Mouse (Mus musculus) midbrain, embryonic 10.5 days (tissue): ENCODE measurements around the gene Axl. TPM values are rescaled to one million over a fixed set of nuclear protein-coding genes. Genes with fewer than 3 reads are reported as not detected.

ENCODE experiments used
- DNase-seq: peaks from one replicate; pipeline ENCODE4 v3.0.0-alpha.2; 2017; ENCODE audit warnings: low spot score
- H3K27ac ChIP-seq: fragments of 300-500 bp; sonication (generic); replicated peaks from 2 replicates; pipeline ENCODE4 v1.5.1; 2016; ENCODE audit warnings: mild to moderate bottlenecking
- H3K27me3 ChIP-seq: fragments of 300-500 bp; sonication (generic); 2 replicates; pipeline ENCODE4 v1.6.1; 2016; ENCODE audit warnings: low read depth, mild to moderate bottlenecking; ENCODE audit not compliant: poor library complexity, severe bottlenecking
- H3K36me3 ChIP-seq: fragments of 300-500 bp; sonication (generic); 2 replicates; pipeline ENCODE4 v1.6.1; 2016; ENCODE audit warnings: mild to moderate bottlenecking, moderate library complexity
- H3K4me1 ChIP-seq: fragments of 300-500 bp; sonication (generic); 2 replicates; pipeline ENCODE4 v1.6.1; 2016
- H3K4me3 ChIP-seq: fragments of 300-500 bp; sonication (generic); 2 replicates; pipeline ENCODE4 v1.5.1; 2016; ENCODE audit warnings: mild to moderate bottlenecking, moderate library complexity
- H3K9me3 ChIP-seq: fragments of 300-500 bp; sonication (generic); replicated peaks from 2 replicates; pipeline ENCODE4 v1.6.1; 2016; ENCODE audit warnings: mild to moderate bottlenecking
- WGBS: fragments of 180-500 bp; shearing (Covaris S2); methylation state at CpG from one replicate; pipeline ENCODE4 v1.1.7; 2016; 5-methylcytosine and 5-hydroxymethylcytosine counted together
- microRNA-seq: library from miRNA; unstranded; fragments of <30 nt; microRNA quantifications from one replicate; pipeline ENCODE4, GENCODE M21; 2017
- polyA plus RNA-seq: library from polyadenylated mRNA; unstranded; fragments of >200 nt; fragmentation: Nextera tagmentation; extraction: Ambion mirVana; gene quantifications from 2 replicates; pipeline ENCODE4 v1.2.1, GENCODE M21; 2016

Axl gene
- polyA plus RNA-seq, 1 experiment from 2014 or later, result 16.5 TPM

- peaks cover 31% of the 10 kb centered on the region for H3K4me1 ChIP-seq
- no peaks in the 10 kb centered on the region for H3K27me3 ChIP-seq
- H3K27ac ChIP-seq, result 0 out of 2 replicates have a peak overlapping the region, but pooled peaks have one; percentile 23
- H3K36me3 ChIP-seq, result peaks cover 48% of the 10 kb centered on the region
- peak; percentile 41 for DNase-seq
- 36% methylated on average over 7 of the region's 7 CpGs for WGBS
- no peak overlapping the region for H3K4me3 ChIP-seq
- no peaks in the 10 kb centered on the region for H3K9me3 ChIP-seq
These were observed 76.7 kb downstream of the Axl start for GRCm38 (mm10) chr7:25711731-25712197.

DNA sequence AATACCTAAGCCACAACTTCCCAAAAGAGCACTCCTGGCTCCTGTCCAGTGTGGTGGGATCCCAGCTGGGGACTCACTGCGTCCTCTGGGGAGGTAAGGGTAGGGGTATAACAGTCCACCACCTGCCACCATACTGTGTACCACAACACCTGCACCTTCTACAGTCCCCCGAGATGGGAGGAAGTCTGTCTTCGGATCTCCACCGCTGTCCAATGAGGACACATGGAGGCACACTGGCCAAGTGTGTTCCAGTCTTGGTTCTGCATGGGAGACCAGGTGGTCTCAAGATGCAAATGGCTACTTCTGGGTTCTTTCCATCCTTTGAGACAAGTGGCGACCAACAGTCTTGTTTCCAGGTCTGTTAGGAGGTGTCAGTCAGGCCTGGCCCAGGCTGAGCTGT, 77.3 kb downstream of the Axl start:
- Histone ChIP-seq H3K27ac (peak overlapping the region; percentile 72; the same call in 1 of the 2 replicates), H3K4me3 (no peak overlapping the region), H3K4me1 (peaks cover 31% of the 10 kb centered on the region)

GRCm38 (mm10) chr7:25710519-25711130, 77.9 kb downstream of the Axl start:
- 4% methylated on average over 7 of the region's 7 CpGs for WGBS
- no peak for DNase-seq
- Histone ChIP-seq H3K4me3 (peak overlapping the region; percentile 17; the same call in 1 of the 2 replicates), H3K4me1 (peaks cover 31% of the 10 kb centered on the region), H3K36me3 (peaks cover 42% of the 10 kb centered on the region), H3K9me3 (no peaks in the 10 kb centered on the region), H3K27me3 (peaks cover 6% of the 10 kb centered on the region; the same call in 1 of the 2 replicates), H3K27ac (peak overlapping the region; percentile 72)

More for the DNA sequence above, 77.3 kb downstream of the Axl start:
- no peaks in the 10 kb centered on the region for H3K9me3 ChIP-seq
- 65% methylated on average over 5 of the region's 5 CpGs for WGBS
- peaks cover 47% of the 10 kb centered on the region for H3K36me3 ChIP-seq
- DNase-seq, result no peak
- 0 out of 2 replicates have a peak, but pooled peaks cover 1% of the 10 kb centered on the region for H3K27me3 ChIP-seq

DNA sequence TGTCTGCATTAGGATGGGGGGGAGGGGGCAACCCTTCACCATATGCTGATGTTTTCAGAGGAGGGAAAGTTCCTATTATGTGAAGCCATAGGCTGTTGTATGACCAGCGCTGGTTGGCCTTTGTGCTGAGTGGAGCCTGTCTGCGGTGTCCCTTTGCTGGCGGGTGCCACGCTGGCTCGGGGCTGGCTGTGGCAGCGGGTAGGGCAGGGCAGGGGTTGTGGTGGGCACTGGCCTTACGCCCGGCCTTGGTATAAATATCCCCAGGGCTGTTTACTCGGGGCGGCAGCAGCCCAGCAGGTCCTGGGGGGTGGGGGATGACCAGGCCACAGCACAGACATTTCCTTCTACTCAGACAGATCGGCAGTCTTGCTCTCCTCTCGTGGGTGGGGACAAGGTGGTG, 78.5 kb downstream of the Axl start:
- Histone ChIP-seq H3K27ac (peak overlapping the region; percentile 72), H3K9me3 (no peaks in the 10 kb centered on the region), H3K4me1 (peaks cover 33% of the 10 kb centered on the region), H3K4me3 (peak overlapping the region; percentile 21; the same call in 1 of the 2 replicates), H3K36me3 (peaks cover 35% of the 10 kb centered on the region), H3K27me3 (peaks cover 11% of the 10 kb centered on the region)
- 21% methylated on average over 12 of the region's 12 CpGs for WGBS
- DNase-seq, result no peak

- Histone ChIP-seq H3K36me3 (peaks cover 13% of the 10 kb centered on the region), H3K27me3 (peaks cover 30% of the 10 kb centered on the region), H3K27ac (no peak overlapping the region), H3K4me1 (peaks cover 46% of the 10 kb centered on the region), H3K4me3 (no peak overlapping the region), H3K9me3 (no peaks in the 10 kb centered on the region)
- DNase-seq, result no peak
- WGBS, result 61% methylated on average over 15 of the region's 15 CpGs
These were observed 80.8 kb downstream of the Axl start for GRCm38 (mm10) chr7:25707581-25708292.

Small RNAs within 50 kb of the gene (microRNA-seq; reads per million reads assigned to microRNA genes)
- gene Gm24865, result not detected

Other genes starting within 250 kb of the Axl start
- not detected in 2 replicates for gene Ceacam2, start 248.8 kb downstream of the Axl start, polyA plus RNA-seq
- gene Erich4, start 172.8 kb downstream of the Axl start, polyA plus RNA-seq, result not detected in 2 replicates
- 22.8 and 24.9 TPM in 2 replicates for gene Dmac2, start 169.3 kb downstream of the Axl start, polyA plus RNA-seq
- 0.43 and 1.1 TPM in 2 replicates for gene B3gnt8, start 162.1 kb downstream of the Axl start, polyA plus RNA-seq
- 45.2 and 48.2 TPM in 2 replicates for gene Bckdha, start 129.7 kb downstream of the Axl start, polyA plus RNA-seq
- gene Exosc5, start 129.5 kb downstream of the Axl start, polyA plus RNA-seq, result 65.0 and 81.4 TPM in 2 replicates
- 2.7 and 3.2 TPM in 2 replicates for gene Tmem91, start 113.5 kb downstream of the Axl start, polyA plus RNA-seq
- gene B9d2, start 107.9 kb downstream of the Axl start, polyA plus RNA-seq, result 38.9 TPM in 2 replicates
- gene Tgfb1, start 101.7 kb downstream of the Axl start, polyA plus RNA-seq, result 0.98 and 1.7 TPM in 2 replicates
- gene Ccdc97, start 69.6 kb downstream of the Axl start, polyA plus RNA-seq, result 30.1 and 33.3 TPM in 2 replicates
- 55.2 and 61.8 TPM in 2 replicates for gene Hnrnpul1, start 33.9 kb downstream of the Axl start, polyA plus RNA-seq
- gene Cyp2s1, start 28.2 kb upstream of the Axl start, polyA plus RNA-seq, result 0.25 and 0.34 TPM in 2 replicates
- gene Cyp2b10, start 108.9 kb upstream of the Axl start, polyA plus RNA-seq, result not detected in 2 replicates